ENCODE assay signal across 11 mouse cellular contexts in the genomic region with DNA sequence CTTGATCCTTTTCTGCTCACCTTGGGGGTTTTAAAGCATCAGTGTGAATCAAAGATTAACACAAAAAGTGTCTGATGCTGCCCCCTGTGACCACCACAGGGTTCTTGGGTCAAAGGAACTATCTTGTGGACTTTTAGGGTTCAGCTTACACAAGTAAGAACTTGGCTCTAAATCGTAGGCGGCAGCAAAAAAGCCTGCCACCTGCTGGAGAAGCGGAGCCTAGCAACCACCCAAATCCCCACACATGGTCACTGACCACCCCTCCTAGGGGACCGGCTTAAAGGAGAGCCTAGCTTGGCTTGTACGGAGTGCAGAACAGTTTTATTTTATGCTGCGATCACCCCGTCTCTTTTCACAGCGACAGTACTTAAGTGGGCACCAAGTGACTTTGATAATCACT. TPM values are rescaled to one million over a fixed set of nuclear protein-coding genes. Genes with fewer than 3 reads are reported as not detected.
DNase-seq lines count a peak whose midpoint lies in the region; ATAC-seq and TF ChIP-seq lines count a peak whose summit lies in the region.
"Had no signal": no experiment of that assay in that cellular context is flagged by ENCODE, and none has a peak within 500 bp of the region (broad histone marks: within the 10 kb centered on the region; RNA-seq: fewer than 3 reads in every experiment).

No protein-coding gene starts in this region.

- WGBS in kidney, adult 2 months = 50% methylated on average over 8 of the region's 8 CpGs
- 63% methylated on average over 8 of the region's 8 CpGs for WGBS in kidney, embryonic 16.5 days
- 50% methylated on average over 8 of the region's 8 CpGs for WGBS in bone marrow, adult 2 months
- WGBS in small intestine, adult 2 months = 63% methylated on average over 8 of the region's 8 CpGs
- 60% methylated on average over 8 of the region's 8 CpGs for WGBS in intestine, embryonic 16.5 days

- peak; percentile 18 to 55 for DNase-seq in adrenal gland, adult (ENCODE audit: inconsistent age in 2 of 2, low spot score in 1 of 2)
- DNase-seq in adrenal gland, adult 2 months = no peak
- peak; percentile 54 for DNase-seq in kidney, adult 2 months
- peak; percentile 68 to 70 for DNase-seq in kidney, postnatal 4 days

- no peaks in the 10 kb centered on the region for H3K36me3 ChIP-seq in kidney, adult 2 months (ENCODE audit: control insufficient read depth, insufficient read depth, low read length)
- no peaks in the 10 kb centered on the region for H3K36me3 ChIP-seq in kidney, embryonic 16.5 days (ENCODE audit: insufficient read depth, low read length)
- H3K36me3 ChIP-seq in small intestine, adult 2 months (ENCODE audit: control insufficient read depth, insufficient read depth, low read length) = no peaks in the 10 kb centered on the region
- H3K36me3 ChIP-seq in intestine, embryonic 16.5 days (ENCODE audit: control insufficient read depth, insufficient read depth, low read length) = no peaks in the 10 kb centered on the region
- H3K36me3 ChIP-seq: heart, embryonic 15.5 days; midbrain, embryonic 12.5 days had no signal

- no peak overlapping the region for H3K27ac ChIP-seq in kidney, adult 2 months (ENCODE audit: insufficient read depth, low read depth, low read length)
- no peak overlapping the region for H3K27ac ChIP-seq in kidney, embryonic 16.5 days (ENCODE audit: low read length)
- H3K27ac ChIP-seq in bone marrow, adult 2 months (ENCODE audit: control insufficient read depth, insufficient read depth, low read depth, low read length, poor library complexity) = no peak overlapping the region
- H3K27ac ChIP-seq in small intestine, adult 2 months (ENCODE audit: insufficient read depth, low read depth, low read length) = no peak overlapping the region
- no peak overlapping the region for H3K27ac ChIP-seq in intestine, embryonic 16.5 days (ENCODE audit: low read length)
- H3K27ac ChIP-seq: heart, embryonic 15.5 days; midbrain, embryonic 12.5 days had no signal

- H3K4me2 ChIP-seq in kidney, embryonic 16.5 days (replicated peaks; ENCODE audit: low read depth, low read length) = no peak overlapping the region
- H3K4me2 ChIP-seq in intestine, embryonic 16.5 days (ENCODE audit: low read depth, low read length) = no peak overlapping the region
- H3K4me2 ChIP-seq: heart, embryonic 15.5 days; midbrain, embryonic 12.5 days had no signal

- H3K9ac ChIP-seq in kidney, embryonic 16.5 days (replicated peaks; ENCODE audit: low read length) = no peak overlapping the region
- no peak overlapping the region for H3K9ac ChIP-seq in intestine, embryonic 16.5 days (ENCODE audit: low read depth, low read length)
- H3K9ac ChIP-seq: heart, embryonic 15.5 days; midbrain, embryonic 12.5 days had no signal

- no peaks in the 10 kb centered on the region for H3K4me1 ChIP-seq in kidney, adult 2 months (ENCODE audit: control insufficient read depth, insufficient read depth, low read length)
- no peaks in the 10 kb centered on the region for H3K4me1 ChIP-seq in kidney, embryonic 16.5 days (ENCODE audit: insufficient read depth, low read length)
- no peaks in the 10 kb centered on the region for H3K4me1 ChIP-seq in bone marrow, adult 2 months (ENCODE audit: control insufficient read depth, insufficient read depth, low read length)
- H3K4me1 ChIP-seq in small intestine, adult 2 months (ENCODE audit: control insufficient read depth, insufficient read depth, insufficient read length, low read length) = no peaks in the 10 kb centered on the region
- no peaks in the 10 kb centered on the region for H3K4me1 ChIP-seq in intestine, embryonic 16.5 days (ENCODE audit: control insufficient read depth, insufficient read depth, low read length)
- H3K4me1 ChIP-seq: heart, embryonic 15.5 days; midbrain, embryonic 12.5 days had no signal

- H3K9me3 ChIP-seq in kidney, embryonic 16.5 days (ENCODE audit: low read length) = no peaks in the 10 kb centered on the region
- H3K9me3 ChIP-seq in intestine, embryonic 16.5 days (ENCODE audit: control insufficient read depth, low read length) = no peaks in the 10 kb centered on the region
- H3K9me3 ChIP-seq: heart, embryonic 15.5 days; midbrain, embryonic 12.5 days had no signal

- TF ChIP-seq CTCF in kidney, adult 2 months (conservative IDR thresholded peaks at IDR 0.05; ENCODE audit: insufficient read depth, insufficient read length, low read depth, low read length) = peak; percentile 66
- TF ChIP-seq CTCF in bone marrow, adult 2 months (IDR thresholded peaks at IDR 0.05; ENCODE audit: control insufficient read depth, insufficient read depth, low read length) = peak; percentile 58
- TF ChIP-seq CTCF in small intestine, adult 2 months (IDR thresholded peaks at IDR 0.05; ENCODE audit: extremely low read depth, insufficient read length, insufficient replicate concordance, low read depth, low read length) = peak; percentile 62; the same call in 1 of the 2 replicates

- ATAC-seq in kidney, embryonic 16.5 days (ENCODE audit: low FRiP score, low TSS enrichment) = no peak
- ATAC-seq in intestine, embryonic 16.5 days = no peak

- no peak for TF ChIP-seq POLR2A in kidney, adult 2 months (IDR thresholded peaks at IDR 0.05; ENCODE audit: low read depth, low read length)
- TF ChIP-seq POLR2A in bone marrow, adult 2 months (IDR thresholded peaks at IDR 0.05; ENCODE audit: borderline replicate concordance, control insufficient read depth, low read depth, low read length) = no peak
- TF ChIP-seq POLR2A in small intestine, adult 2 months (IDR thresholded peaks at IDR 0.05; ENCODE audit: low read depth, low read length) = no peak

- H3K4me3 ChIP-seq in kidney, adult 2 months (ENCODE audit: insufficient read depth, low read depth, low read length) = no peak overlapping the region; the same call in 1 of the 2 replicates
- H3K4me3 ChIP-seq in kidney, embryonic 16.5 days (ENCODE audit: low read length) = no peak overlapping the region
- no peak overlapping the region for H3K4me3 ChIP-seq in bone marrow, adult 2 months (replicated peaks; ENCODE audit: control insufficient read depth, low read depth, low read length)
- no peak overlapping the region for H3K4me3 ChIP-seq in small intestine, adult 2 months (ENCODE audit: low read depth, low read length)
- no peak overlapping the region for H3K4me3 ChIP-seq in intestine, embryonic 16.5 days (ENCODE audit: low read length)
- H3K4me3 ChIP-seq: heart, embryonic 15.5 days; midbrain, embryonic 12.5 days had no signal

- no peaks in the 10 kb centered on the region for H3K27me3 ChIP-seq in kidney, adult 2 months (replicated peaks; ENCODE audit: control insufficient read depth, insufficient read depth, low read length)
- H3K27me3 ChIP-seq in kidney, embryonic 16.5 days (ENCODE audit: insufficient read depth, low read length) = no peaks in the 10 kb centered on the region
- H3K27me3 ChIP-seq in small intestine, adult 2 months (ENCODE audit: control insufficient read depth, insufficient read depth, low read length) = no peaks in the 10 kb centered on the region
- H3K27me3 ChIP-seq in intestine, embryonic 16.5 days (replicated peaks; ENCODE audit: control insufficient read depth, insufficient read depth, low read length) = no peaks in the 10 kb centered on the region
- H3K27me3 ChIP-seq: heart, embryonic 15.5 days; midbrain, embryonic 12.5 days had no signal

RNA-seq across cellular contexts. Expression of gene Egf, which starts 10.3 kb away (rescaled TPM):
- total RNA-seq in adrenal gland, adult 2 months (2021) = 1 to 10 TPM in 1 of 2 experiments, under 1 TPM in 1; 0.66 to 1.1 TPM
- 0.54 and 1.7 TPM in 2 replicates for polyA plus RNA-seq in adrenal gland, adult 2 months (2012; rRNA removed)
- polyA plus RNA-seq in kidney, adult 2 months (2012; rRNA removed) = 917 and 1,191 TPM in 2 replicates
- polyA plus RNA-seq in kidney, embryonic 16.5 days (2015; fragmentation: Nextera tagmentation; extraction: Ambion mirVana) = 2.3 and 2.4 TPM in 2 replicates
- 1.7 and 2.7 TPM in 2 replicates for polyA plus RNA-seq in bone marrow, adult 2 months (2011; ENCODE audit: insufficient read depth, insufficient read length, low replicate concordance, missing spikeins)
- 0.77 and 5.5 TPM in 2 replicates for polyA plus RNA-seq in small intestine, adult 2 months (2012; rRNA removed)
- polyA plus RNA-seq in intestine, embryonic 16.5 days (2015; fragmentation: Nextera tagmentation; extraction: Ambion mirVana) = 1.6 TPM in 2 replicates

RNA-seq across cellular contexts. Expression of gene Lrit3, which starts 59.0 kb away (rescaled TPM):
- not detected for total RNA-seq in adrenal gland, adult 2 months (2021)
- not detected in 2 replicates for polyA plus RNA-seq in adrenal gland, adult 2 months (2012; rRNA removed)
- 0.16 and 0.33 TPM in 2 replicates for polyA plus RNA-seq in kidney, adult 2 months (2012; rRNA removed)
- polyA plus RNA-seq in kidney, embryonic 16.5 days (2015; fragmentation: Nextera tagmentation; extraction: Ambion mirVana) = 0.10 TPM in 1 of 2 replicates, not detected in the other
- polyA plus RNA-seq in bone marrow, adult 2 months (2011; ENCODE audit: insufficient read depth, insufficient read length, low replicate concordance, missing spikeins) = not detected in 2 replicates
- polyA plus RNA-seq in small intestine, adult 2 months (2012; rRNA removed) = 0.20 TPM in 1 of 2 replicates, not detected in the other
- not detected in 2 replicates for polyA plus RNA-seq in intestine, embryonic 16.5 days (2015; fragmentation: Nextera tagmentation; extraction: Ambion mirVana)
- polyA plus RNA-seq: C2C12; heart, embryonic 15.5 days; midbrain, embryonic 12.5 days had no signal

Comparison
In these comparisons a context has a peak if more than half of its experiments do, and no peak if none do; other contexts are left out.
1. RNA of gene Egf, which starts 10.3 kb away (polyA plus RNA-seq): 917 to 1,191 TPM in kidney, adult 2 months; 2.3 to 2.4 TPM in kidney, embryonic 16.5 days, 1.7 to 2.7 TPM in bone marrow, adult 2 months, 1.6 TPM in intestine, embryonic 16.5 days, 0.77 to 5.5 TPM in small intestine, adult 2 months and 0.54 to 1.7 TPM in adrenal gland, adult 2 months; every median in the first group is over 100 times any median in the second.
2. Peak in every context shown above with its lines, with median percentiles within 50 percentile points of each other: CTCF ChIP-seq.